Mouse (Mus musculus): Measurements from ENCODE around the gene Mast2. TPM values are rescaled to one million over a fixed set of nuclear protein-coding genes. Genes with fewer than 3 reads are reported as not detected.
A peak's percentile ranks its signal among the peaks of the same experiment; 100 is the strongest.

Mast2 gene
- polyA plus RNA-seq, 1 experiment from 2014 or later, result 36.5 TPM

- Histone ChIP-seq H3K4me1 (ENCODE audit: control insufficient read depth, insufficient read depth, low read length) (no peaks in the 10 kb centered on the region), H3K4me2 (ENCODE audit: low read depth) (no peak overlapping the region), H3K36me3 (ENCODE audit: control insufficient read depth, insufficient read depth, low read length) (no peaks in the 10 kb centered on the region), H3K9me3 (ENCODE audit: control insufficient read depth, low read length) (no peaks in the 10 kb centered on the region), H3K27ac (ENCODE audit: low read depth, low read length) (0 out of 2 replicates have a peak overlapping the region, but pooled peaks have one; percentile 8), H3K4me3 (ENCODE audit: low read depth, low read length) (no peak overlapping the region), H3K9ac (ENCODE audit: low read length) (no peak overlapping the region), H3K27me3 (ENCODE audit: control insufficient read depth, insufficient read depth, low read length) (no peaks in the 10 kb centered on the region)
- WGBS, result 28% methylated on average over 2 of the region's 2 CpGs
- peak; percentile 14 for DNase-seq (ENCODE audit: low spot score)
- ATAC-seq (ENCODE audit: insufficient read depth, low FRiP score, low TSS enrichment), result no peak
Measured at GRCm38 (mm10) chr4:116483476-116483875, 19.5 kb upstream of the Mast2 start.

GRCm38 (mm10) chr4:116481322-116481721, 17.3 kb upstream of the Mast2 start:
- Histone ChIP-seq H3K9me3 (ENCODE audit: control insufficient read depth, low read length) (no peaks in the 10 kb centered on the region), H3K27ac (ENCODE audit: low read depth, low read length) (no peak overlapping the region), H3K27me3 (ENCODE audit: control insufficient read depth, insufficient read depth, low read length) (no peaks in the 10 kb centered on the region), H3K4me3 (ENCODE audit: low read depth, low read length) (no peak overlapping the region), H3K36me3 (ENCODE audit: control insufficient read depth, insufficient read depth, low read length) (no peaks in the 10 kb centered on the region), H3K4me1 (ENCODE audit: control insufficient read depth, insufficient read depth, low read length) (no peaks in the 10 kb centered on the region), H3K9ac (ENCODE audit: low read length) (no peak overlapping the region), H3K4me2 (ENCODE audit: low read depth) (no peak overlapping the region)
- WGBS, result 71% methylated on average over 2 of the region's 2 CpGs
- no peak for ATAC-seq (ENCODE audit: insufficient read depth, low FRiP score, low TSS enrichment)
- no peak for DNase-seq (ENCODE audit: low spot score)

GRCm38 (mm10) chr4:116463231-116464125, 505 bp downstream of the Mast2 start:
- Histone ChIP-seq H3K9me3 (ENCODE audit: control insufficient read depth, low read length) (no peaks in the 10 kb centered on the region), H3K4me1 (ENCODE audit: control insufficient read depth, insufficient read depth, low read length) (peaks cover 11% of the 10 kb centered on the region; the same call in 1 of the 2 replicates), H3K27me3 (ENCODE audit: control insufficient read depth, insufficient read depth, low read length) (no peaks in the 10 kb centered on the region), H3K4me3 (ENCODE audit: low read depth, low read length) (peak overlapping the region; percentile 87), H3K9ac (ENCODE audit: low read length) (peak overlapping the region; percentile 89), H3K36me3 (ENCODE audit: control insufficient read depth, insufficient read depth, low read length) (no peaks in the 10 kb centered on the region), H3K27ac (ENCODE audit: low read depth, low read length) (peak overlapping the region; percentile 94), H3K4me2 (ENCODE audit: low read depth) (peak overlapping the region; percentile 60)
- ATAC-seq (ENCODE audit: insufficient read depth, low FRiP score, low TSS enrichment) (peak; percentile 79), DNase-seq (ENCODE audit: low spot score) (peak; percentile 64)
- 1% methylated on average over 56 of the region's 74 CpGs for WGBS

GRCm38 (mm10) chr4:116461943-116462342, 2.0 kb downstream of the Mast2 start:
- H3K4me1 ChIP-seq (ENCODE audit: control insufficient read depth, insufficient read depth, low read length), result peaks cover 11% of the 10 kb centered on the region; the same call in 1 of the 2 replicates
- H3K4me2 ChIP-seq (ENCODE audit: low read depth), result no peak overlapping the region
- no peaks in the 10 kb centered on the region for H3K36me3 ChIP-seq (ENCODE audit: control insufficient read depth, insufficient read depth, low read length)
- 92% methylated on average over 3 of the region's 3 CpGs for WGBS
- H3K27ac ChIP-seq (ENCODE audit: low read depth, low read length), result no peak overlapping the region
- ATAC-seq (ENCODE audit: insufficient read depth, low FRiP score, low TSS enrichment) (no peak), DNase-seq (ENCODE audit: low spot score) (no peak)
- H3K9ac ChIP-seq (ENCODE audit: low read length), result no peak overlapping the region
- H3K27me3 ChIP-seq (ENCODE audit: control insufficient read depth, insufficient read depth, low read length), result no peaks in the 10 kb centered on the region
- H3K9me3 ChIP-seq (ENCODE audit: control insufficient read depth, low read length), result no peaks in the 10 kb centered on the region
- H3K4me3 ChIP-seq (ENCODE audit: low read depth, low read length), result no peak overlapping the region

GRCm38 (mm10) chr4:116451553-116451952, 12.4 kb downstream of the Mast2 start:
- Histone ChIP-seq H3K4me2 (ENCODE audit: low read depth) (no peak overlapping the region), H3K27me3 (ENCODE audit: control insufficient read depth, insufficient read depth, low read length) (no peaks in the 10 kb centered on the region), H3K27ac (ENCODE audit: low read depth, low read length) (no peak overlapping the region), H3K4me3 (ENCODE audit: low read depth, low read length) (no peak overlapping the region), H3K4me1 (ENCODE audit: control insufficient read depth, insufficient read depth, low read length) (no peaks in the 10 kb centered on the region), H3K9me3 (ENCODE audit: control insufficient read depth, low read length) (no peaks in the 10 kb centered on the region), H3K9ac (ENCODE audit: low read length) (no peak overlapping the region), H3K36me3 (ENCODE audit: control insufficient read depth, insufficient read depth, low read length) (no peaks in the 10 kb centered on the region)
- no peak for ATAC-seq (ENCODE audit: insufficient read depth, low FRiP score, low TSS enrichment)
- no peak for DNase-seq (ENCODE audit: low spot score)

GRCm38 (mm10) chr4:116449951-116450350, 14.0 kb downstream of the Mast2 start:
- H3K9me3 ChIP-seq (ENCODE audit: control insufficient read depth, low read length), result no peaks in the 10 kb centered on the region
- H3K4me2 ChIP-seq (ENCODE audit: low read depth), result no peak overlapping the region
- no peaks in the 10 kb centered on the region for H3K36me3 ChIP-seq (ENCODE audit: control insufficient read depth, insufficient read depth, low read length)
- H3K27me3 ChIP-seq (ENCODE audit: control insufficient read depth, insufficient read depth, low read length), result no peaks in the 10 kb centered on the region
- no peak overlapping the region for H3K9ac ChIP-seq (ENCODE audit: low read length)
- ATAC-seq (ENCODE audit: insufficient read depth, low FRiP score, low TSS enrichment) (no peak), DNase-seq (ENCODE audit: low spot score) (no peak)
- no peak overlapping the region for H3K27ac ChIP-seq (ENCODE audit: low read depth, low read length)
- no peaks in the 10 kb centered on the region for H3K4me1 ChIP-seq (ENCODE audit: control insufficient read depth, insufficient read depth, low read length)
- no peak overlapping the region for H3K4me3 ChIP-seq (ENCODE audit: low read depth, low read length)

GRCm38 (mm10) chr4:116448673-116449072, 15.3 kb downstream of the Mast2 start:
- no peaks in the 10 kb centered on the region for H3K27me3 ChIP-seq (ENCODE audit: control insufficient read depth, insufficient read depth, low read length)
- H3K4me3 ChIP-seq (ENCODE audit: low read depth, low read length), result no peak overlapping the region
- WGBS, result 61% methylated on average over 8 of the region's 8 CpGs
- no peak overlapping the region for H3K27ac ChIP-seq (ENCODE audit: low read depth, low read length)
- H3K36me3 ChIP-seq (ENCODE audit: control insufficient read depth, insufficient read depth, low read length), result no peaks in the 10 kb centered on the region
- DNase-seq (ENCODE audit: low spot score) (peak; percentile 30), ATAC-seq (ENCODE audit: insufficient read depth, low FRiP score, low TSS enrichment) (no peak)
- H3K9ac ChIP-seq (ENCODE audit: low read length), result no peak overlapping the region
- H3K9me3 ChIP-seq (ENCODE audit: control insufficient read depth, low read length), result no peaks in the 10 kb centered on the region
- no peaks in the 10 kb centered on the region for H3K4me1 ChIP-seq (ENCODE audit: control insufficient read depth, insufficient read depth, low read length)
- H3K4me2 ChIP-seq (ENCODE audit: low read depth), result no peak overlapping the region

- Histone ChIP-seq H3K36me3 (ENCODE audit: control insufficient read depth, insufficient read depth, low read length) (no peaks in the 10 kb centered on the region), H3K27ac (ENCODE audit: low read depth, low read length) (no peak overlapping the region), H3K4me1 (ENCODE audit: control insufficient read depth, insufficient read depth, low read length) (no peaks in the 10 kb centered on the region), H3K9ac (ENCODE audit: low read length) (no peak overlapping the region), H3K9me3 (ENCODE audit: control insufficient read depth, low read length) (no peaks in the 10 kb centered on the region), H3K27me3 (ENCODE audit: control insufficient read depth, insufficient read depth, low read length) (no peaks in the 10 kb centered on the region), H3K4me2 (ENCODE audit: low read depth) (no peak overlapping the region), H3K4me3 (ENCODE audit: low read depth, low read length) (no peak overlapping the region)
- WGBS, result 100% methylated on average over 1 of the region's 1 CpGs
- ATAC-seq (ENCODE audit: insufficient read depth, low FRiP score, low TSS enrichment) (no peak), DNase-seq (ENCODE audit: low spot score) (no peak)
Measured at GRCm38 (mm10) chr4:116439383-116439782, 24.6 kb downstream of the Mast2 start.

- Histone ChIP-seq H3K36me3 (ENCODE audit: control insufficient read depth, insufficient read depth, low read length) (no peaks in the 10 kb centered on the region), H3K9me3 (ENCODE audit: control insufficient read depth, low read length) (no peaks in the 10 kb centered on the region), H3K4me3 (ENCODE audit: low read depth, low read length) (no peak overlapping the region), H3K9ac (ENCODE audit: low read length) (no peak overlapping the region), H3K27ac (ENCODE audit: low read depth, low read length) (no peak overlapping the region), H3K4me1 (ENCODE audit: control insufficient read depth, insufficient read depth, low read length) (no peaks in the 10 kb centered on the region), H3K4me2 (ENCODE audit: low read depth) (no peak overlapping the region), H3K27me3 (ENCODE audit: control insufficient read depth, insufficient read depth, low read length) (no peaks in the 10 kb centered on the region)
- DNase-seq (ENCODE audit: low spot score) (no peak), ATAC-seq (ENCODE audit: insufficient read depth, low FRiP score, low TSS enrichment) (no peak)
Measured at GRCm38 (mm10) chr4:116438561-116438960, 25.4 kb downstream of the Mast2 start.
